Comparison of ENCODE assay signal across 8 mouse cellular contexts in genomic region chr1:135509145-135510084, GRCm38 (mm10).
DNase-seq lines count a peak whose midpoint lies in the region; ATAC-seq and TF ChIP-seq lines count a peak whose summit lies in the region.

No protein-coding gene starts in this region.

- no peaks in the 10 kb centered on the region for H3K9me3 ChIP-seq in intestine, postnatal 0 days (ENCODE audit: control insufficient read depth)
- no peaks in the 10 kb centered on the region for H3K9me3 ChIP-seq in neural tube, embryonic 12.5 days

- H3K36me3 ChIP-seq in intestine, postnatal 0 days (ENCODE audit: control insufficient read depth, insufficient read depth), result no peaks in the 10 kb centered on the region
- H3K36me3 ChIP-seq in neural tube, embryonic 12.5 days, result no peaks in the 10 kb centered on the region

- H3K4me1 ChIP-seq in embryonic fibroblast, embryonic 13.5 days (ENCODE audit: control insufficient read depth, insufficient read depth, low read length), result peaks cover 3% of the 10 kb centered on the region; the same call in 1 of the 2 replicates
- H3K4me1 ChIP-seq in intestine, postnatal 0 days (replicated peaks; ENCODE audit: control insufficient read depth, insufficient read depth, low read length), result peaks cover 6% of the 10 kb centered on the region
- H3K4me1 ChIP-seq in neural tube, embryonic 12.5 days, result peaks cover 51% of the 10 kb centered on the region

- no peak for DNase-seq in layer of hippocampus, adult 2 months (ENCODE audit: low spot score in 2 of 2)
- DNase-seq in layer of hippocampus, postnatal 36 days, result no peak
- DNase-seq in right cerebral cortex, postnatal 10 days (ENCODE audit: low spot score in 2 of 2), result no peak
- no peak for DNase-seq in Muller cell, postnatal 12 days (ENCODE audit: inconsistent ontology term)

- TF ChIP-seq CTCF in layer of hippocampus, adult 2 months (conservative IDR thresholded peaks at IDR 0.05), result no peak
- no peak for TF ChIP-seq CTCF in embryonic fibroblast, embryonic 13.5 days (IDR thresholded peaks at IDR 0.05; ENCODE audit: borderline replicate concordance, insufficient read depth, low read length)
- TF ChIP-seq CTCF in intestine, postnatal 0 days (IDR thresholded peaks at IDR 0.05; ENCODE audit: low read depth), result no peak

- peak overlapping the region; percentile 54; the same call in 1 of the 2 replicates for H3K27ac ChIP-seq in layer of hippocampus, adult 2 months
- H3K27ac ChIP-seq in embryonic fibroblast, embryonic 13.5 days (ENCODE audit: insufficient read depth, low read length), result no peak overlapping the region
- no peak overlapping the region for H3K27ac ChIP-seq in intestine, postnatal 0 days (ENCODE audit: low read depth, low read length)
- no peak overlapping the region for H3K27ac ChIP-seq in neural tube, embryonic 12.5 days

- H3K4me3 ChIP-seq in layer of hippocampus, adult 2 months, result peak overlapping the region; percentile 55
- peak overlapping the region; percentile 57 for H3K4me3 ChIP-seq in embryonic fibroblast, embryonic 13.5 days (ENCODE audit: insufficient read depth, low read length)
- H3K4me3 ChIP-seq in intestine, postnatal 0 days (ENCODE audit: low read depth, low read length), result peak overlapping the region; percentile 49
- H3K4me3 ChIP-seq in neural tube, embryonic 12.5 days, result peak overlapping the region; percentile 50

- peak overlapping the region; percentile 26; the same call in 1 of the 2 replicates for H3K9ac ChIP-seq in intestine, postnatal 0 days (ENCODE audit: low read depth, low read length)
- peak overlapping the region; percentile 69 for H3K9ac ChIP-seq in neural tube, embryonic 12.5 days

- no peak for TF ChIP-seq POLR2A in embryonic fibroblast, embryonic 13.5 days (IDR thresholded peaks at IDR 0.05; ENCODE audit: low read depth, low read length)

- no peaks in the 10 kb centered on the region for H3K27me3 ChIP-seq in intestine, postnatal 0 days (replicated peaks; ENCODE audit: control insufficient read depth, insufficient read depth, low read length)
- H3K27me3 ChIP-seq in neural tube, embryonic 12.5 days (replicated peaks), result 0 out of 2 replicates have a peak, but pooled peaks cover 10% of the 10 kb centered on the region

- H3K4me2 ChIP-seq in intestine, postnatal 0 days (replicated peaks; ENCODE audit: low read depth), result peak overlapping the region; percentile 84
- peak overlapping the region; percentile 88 for H3K4me2 ChIP-seq in neural tube, embryonic 12.5 days (replicated peaks)

- no peak for ATAC-seq in intestine, postnatal 0 days
- no peak for ATAC-seq in neural tube, embryonic 12.5 days (ENCODE audit: low FRiP score, low read depth)
- no peak for ATAC-seq in erythroid progenitor cell, adult 5-6 weeks (replicated peaks; ENCODE audit: low FRiP score, poor library complexity, severe bottlenecking)

- WGBS in intestine, postnatal 0 days, result 19% methylated on average over 15 of the region's 16 CpGs
- 6% methylated on average over 15 of the region's 16 CpGs for WGBS in neural tube, embryonic 12.5 days
